In genomic region chrX:100796741-100797090, GRCm38 (mm10) we compare ENCODE assay signal across 27 mouse cellular contexts. TPM values are rescaled to one million over a fixed set of nuclear protein-coding genes. Genes with fewer than 3 reads are reported as not detected.
DNase-seq lines count a peak whose midpoint lies in the region; ATAC-seq and TF ChIP-seq lines count a peak whose summit lies in the region.
"Had no signal": no experiment of that assay in that cellular context is flagged by ENCODE, and none has a peak within 500 bp of the region (broad histone marks: within the 10 kb centered on the region; RNA-seq: fewer than 3 reads in every experiment).

No protein-coding gene starts in this region.

- TF ChIP-seq POLR2A in cerebellum, adult 2 months (IDR thresholded peaks at IDR 0.05; ENCODE audit: borderline replicate concordance, insufficient read depth, low read length): no peak

- no peak for TF ChIP-seq CTCF in cerebellum, adult 2 months (IDR thresholded peaks at IDR 0.05; ENCODE audit: borderline replicate concordance, insufficient read depth, low read depth, low read length)

- no peaks in the 10 kb centered on the region for H3K36me3 ChIP-seq in stomach, embryonic 15.5 days
- H3K36me3 ChIP-seq: heart, embryonic 15.5 days had no signal

- 52% methylated on average over 3 of the region's 3 CpGs for WGBS in cerebellum, adult 2 months
- 62% methylated on average over 3 of the region's 3 CpGs for WGBS in stomach, embryonic 15.5 days

- H3K9me3 ChIP-seq in stomach, embryonic 15.5 days: no peaks in the 10 kb centered on the region
- H3K9me3 ChIP-seq: heart, embryonic 10.5 days; heart, embryonic 15.5 days; hindbrain, embryonic 13.5 days; limb, embryonic 12.5 days; midbrain, embryonic 10.5 days had no signal

- DNase-seq in cerebellum, adult 2 months: no peak
- DNase-seq in cerebellum, postnatal 10 days: no peak
- peak; percentile 33 for DNase-seq in lung, postnatal 25 days (ENCODE audit: low spot score)
- no peak for DNase-seq in lung, postnatal 4 days
- no peak for DNase-seq in heart, postnatal 14 days
- DNase-seq in embryo, embryonic 10 days (ENCODE audit: low spot score): no peak
- DNase-seq: adrenal gland, adult 2 months; adrenal gland, postnatal 36 days; gastrocnemius, postnatal 25 days; heart, adult 11 months; heart, postnatal 36 days; kidney, adult 9 months; kidney, postnatal 10 days; layer of hippocampus, adult 9-11 months; right cerebral cortex, adult 18-20 months had no signal

- H3K27me3 ChIP-seq in cerebellum, adult 2 months (ENCODE audit: control insufficient read depth, insufficient read depth, low read length): no peaks in the 10 kb centered on the region
- H3K27me3 ChIP-seq in stomach, embryonic 15.5 days (replicated peaks): no peaks in the 10 kb centered on the region
- H3K27me3 ChIP-seq: CH12.LX; heart, embryonic 15.5 days; hindbrain, embryonic 13.5 days had no signal

- peak; percentile 75; the same call in 1 of the 2 replicates for ATAC-seq in stomach, embryonic 15.5 days (ENCODE audit: insufficient read depth, low FRiP score, low read depth)
- ATAC-seq: activated CD4-positive, CD25-positive, alpha-beta regulatory T cell, adult 4 months; forebrain, embryonic 14.5 days; inflammation-experienced regulatory T-cells, adult 6 months; midbrain, embryonic 16.5 days had no signal

- H3K9ac ChIP-seq in stomach, embryonic 15.5 days: no peak overlapping the region
- H3K9ac ChIP-seq: heart, embryonic 15.5 days; hindbrain, embryonic 13.5 days; limb, embryonic 12.5 days had no signal

- no peak overlapping the region for H3K4me2 ChIP-seq in stomach, embryonic 15.5 days
- H3K4me2 ChIP-seq: heart, embryonic 15.5 days; hindbrain, embryonic 13.5 days; limb, embryonic 12.5 days; liver, embryonic 11.5 days had no signal

- H3K27ac ChIP-seq in cerebellum, adult 2 months (ENCODE audit: insufficient read depth, low read length): peak overlapping the region; percentile 53; the same call in 1 of the 2 replicates
- peak overlapping the region; percentile 26; the same call in 1 of the 2 replicates for H3K27ac ChIP-seq in stomach, embryonic 15.5 days
- H3K27ac ChIP-seq: heart, embryonic 10.5 days; heart, embryonic 15.5 days; hindbrain, embryonic 13.5 days; limb, embryonic 12.5 days; midbrain, embryonic 10.5 days had no signal

- H3K4me3 ChIP-seq in cerebellum, adult 2 months (replicated peaks; ENCODE audit: insufficient read depth, low read depth, low read length): no peak overlapping the region
- H3K4me3 ChIP-seq in stomach, embryonic 15.5 days (replicated peaks): no peak overlapping the region
- H3K4me3 ChIP-seq: heart, embryonic 10.5 days; heart, embryonic 15.5 days; hindbrain, embryonic 13.5 days; limb, embryonic 12.5 days; midbrain, embryonic 10.5 days had no signal

- intact Hi-C loops in heart, postnatal 14 days (cut with DNase I): no loop called here

- peaks cover 11% of the 10 kb centered on the region for H3K4me1 ChIP-seq in cerebellum, adult 2 months (ENCODE audit: control insufficient read depth, insufficient read depth, low read length)
- no peaks in the 10 kb centered on the region for H3K4me1 ChIP-seq in stomach, embryonic 15.5 days
- H3K4me1 ChIP-seq: heart, embryonic 10.5 days had no signal

RNA-seq across cellular contexts. Expression of gene Dlg3, which starts 29.2 kb away (rescaled TPM):
- polyA plus RNA-seq in cerebellum, adult 2 months (2012; rRNA removed): 48.5 and 50.1 TPM in 2 replicates
- polyA plus RNA-seq in stomach, embryonic 15.5 days (2015; fragmentation: Nextera tagmentation; extraction: Ambion mirVana): 3.0 and 3.8 TPM in 2 replicates
- 1 to 10 TPM; 3.1 to 4.8 TPM for total RNA-seq in heart, postnatal 14 days (2021)

Comparison
In these comparisons a context has a peak if more than half of its experiments do, and no peak if none do; other contexts are left out.
1. RNA of gene Dlg3, which starts 29.2 kb away (polyA plus RNA-seq): 48.5 to 50.1 TPM in cerebellum, adult 2 months; 3.0 to 3.8 TPM in stomach, embryonic 15.5 days; every median in the first group is over 10 times any median in the second.